Mouse (Mus musculus) testis, adult 2 months (tissue): Measurements from ENCODE around the gene Nfkbie. TPM values are rescaled to one million over a fixed set of nuclear protein-coding genes. Genes with fewer than 3 reads are reported as not detected.

ENCODE experiments used
- H3K27ac ChIP-seq: fragments of 200-500 bp; 2 replicates; pipeline ENCODE4 v1.5.1; 2012; ENCODE audit warnings: low read depth, low read length; ENCODE audit not compliant: control insufficient read depth, insufficient read depth
- H3K27me3 ChIP-seq: fragments of 200-500 bp; 2 replicates; pipeline ENCODE4 v1.6.1; 2012; ENCODE audit warnings: mild to moderate bottlenecking, low read length, moderate library complexity; ENCODE audit not compliant: control insufficient read depth, insufficient read depth
- H3K36me3 ChIP-seq: fragments of 200-500 bp; 2 replicates; pipeline ENCODE4 v1.6.1; 2012; ENCODE audit warnings: mild to moderate bottlenecking, low read length; ENCODE audit not compliant: control insufficient read depth, insufficient read depth
- H3K4me1 ChIP-seq: fragments of 200-500 bp; 2 replicates; pipeline ENCODE4 v1.6.1; 2012; ENCODE audit warnings: low read length; ENCODE audit not compliant: control insufficient read depth, insufficient read depth
- H3K4me3 ChIP-seq: fragments of 200-500 bp; 2 replicates; pipeline ENCODE4 v1.5.1; 2012; ENCODE audit warnings: low read depth, mild to moderate bottlenecking, low read length, moderate library complexity, mixed read lengths; ENCODE audit not compliant: control insufficient read depth
- CTCF ChIP-seq: fragments of 200-500 bp; IDR thresholded peaks from 2 replicates; pipeline ENCODE4 v1.5.1; 2012; ENCODE audit warnings: low read depth, mild to moderate bottlenecking, inconsistent platforms, low read length, moderate library complexity; ENCODE audit not compliant: control insufficient read depth, insufficient read depth, insufficient replicate concordance
- POLR2A ChIP-seq: fragments of 200-500 bp; IDR thresholded peaks from 2 replicates; pipeline ENCODE4 v1.6.1; 2012; ENCODE audit warnings: low read depth, mild to moderate bottlenecking, inconsistent platforms, low read length, moderate library complexity; ENCODE audit not compliant: control insufficient read depth
- polyA plus RNA-seq: library from polyadenylated mRNA; depleted of rRNA; stranded (reverse); fragments of >200 nt; gene quantifications from 2 replicates; pipeline ENCODE4 v1.2.3, GENCODE M21; 2012; rRNA removed

The Nfkbie gene
- polyA plus RNA-seq, 1 experiment = 0.83 TPM

- no peaks in the 10 kb centered on the region for H3K27me3 ChIP-seq
- H3K27ac ChIP-seq = 0 out of 2 replicates have a peak within 1 kb of the TSS, but pooled peaks have one; percentile 35
- peaks cover 14% of the 10 kb centered on the region for H3K4me1 ChIP-seq
- TF ChIP-seq CTCF = no peak
- TF ChIP-seq POLR2A = no peak
- H3K36me3 ChIP-seq = no peaks in the 10 kb centered on the region
- peak within 1 kb of the TSS; percentile 17 for H3K4me3 ChIP-seq
These were observed 46.4 kb downstream of the Nfkbie start, which contains the start of gene Mymx for GRCm38 (mm10) chr17:45601877-45602304. TSS of gene Mymx (minus strand) at chr17:45602102.

DNA sequence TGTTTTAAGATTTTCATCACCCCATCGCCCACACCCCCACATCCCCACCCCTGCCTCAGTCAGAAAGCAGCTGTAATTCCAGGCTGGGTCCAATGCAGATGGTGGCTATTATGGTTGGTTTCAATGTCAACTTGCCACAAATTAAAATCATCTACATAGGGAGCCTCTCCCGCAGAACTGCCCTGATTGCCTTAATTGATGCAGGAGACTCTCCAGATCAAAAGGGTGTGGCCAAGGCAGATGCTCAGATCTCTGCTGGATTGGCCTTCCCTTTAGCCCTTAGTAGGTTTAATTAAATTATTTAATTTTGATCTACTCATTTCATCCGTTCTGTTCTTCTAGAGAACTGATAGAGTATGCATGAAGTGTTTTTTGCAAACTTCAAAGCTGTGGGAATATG lies 47.5 kb downstream of the Nfkbie start:
- no peaks in the 10 kb centered on the region for H3K36me3 ChIP-seq
- peaks cover 11% of the 10 kb centered on the region for H3K4me1 ChIP-seq
- H3K27me3 ChIP-seq = no peaks in the 10 kb centered on the region
- no peak overlapping the region for H3K27ac ChIP-seq
- no peak for TF ChIP-seq POLR2A
- no peak for TF ChIP-seq CTCF
- H3K4me3 ChIP-seq = no peak overlapping the region

- no peaks in the 10 kb centered on the region for H3K36me3 ChIP-seq
- no peak for TF ChIP-seq CTCF
- no peak for TF ChIP-seq POLR2A
- H3K4me3 ChIP-seq = no peak overlapping the region
- H3K4me1 ChIP-seq = peaks cover 1% of the 10 kb centered on the region
- H3K27ac ChIP-seq = peak overlapping the region; percentile 72
- no peaks in the 10 kb centered on the region for H3K27me3 ChIP-seq
These were observed 51.7 kb downstream of the Nfkbie start for GRCm38 (mm10) chr17:45606992-45607879.

- H3K4me1 ChIP-seq = no peaks in the 10 kb centered on the region
- no peak overlapping the region for H3K4me3 ChIP-seq
- TF ChIP-seq POLR2A = no peak
- no peaks in the 10 kb centered on the region for H3K27me3 ChIP-seq
- no peak overlapping the region for H3K27ac ChIP-seq
- H3K36me3 ChIP-seq = no peaks in the 10 kb centered on the region
These were observed 52.9 kb downstream of the Nfkbie start for GRCm38 (mm10) chr17:45608396-45608795.

- Histone ChIP-seq H3K27ac (peak overlapping the region; percentile 58; the same call in 1 of the 2 replicates), H3K4me1 (no peaks in the 10 kb centered on the region)
- TF ChIP-seq CTCF (no peak), POLR2A (no peak)
These were observed 54.8 kb downstream of the Nfkbie start for GRCm38 (mm10) chr17:45610144-45610866.

GRCm38 (mm10) chr17:45612008-45612407 lies 56.5 kb downstream of the Nfkbie start:
- no peaks in the 10 kb centered on the region for H3K27me3 ChIP-seq
- TF ChIP-seq CTCF = no peak
- TF ChIP-seq POLR2A = no peak
- H3K36me3 ChIP-seq = no peaks in the 10 kb centered on the region

More at GRCm38 (mm10) chr17:45610144-45610866, 54.8 kb downstream of the Nfkbie start:
- Histone ChIP-seq H3K36me3 (no peaks in the 10 kb centered on the region), H3K4me3 (no peak overlapping the region), H3K27me3 (no peaks in the 10 kb centered on the region)

More at GRCm38 (mm10) chr17:45612008-45612407, 56.5 kb downstream of the Nfkbie start:
- Histone ChIP-seq H3K4me1 (no peaks in the 10 kb centered on the region), H3K4me3 (no peak overlapping the region), H3K27ac (no peak overlapping the region)

Other genes starting within 250 kb of the Nfkbie start
- gene Cdc5l, start 122.0 kb upstream of the Nfkbie start, polyA plus RNA-seq = 9.3 and 9.8 TPM in 2 replicates
- 22.7 and 23.3 TPM in 2 replicates for gene Spats1, start 80.3 kb upstream of the Nfkbie start, polyA plus RNA-seq
- 19.3 and 23.4 TPM in 2 replicates for gene Aars2, start 48.9 kb upstream of the Nfkbie start, polyA plus RNA-seq
- gene Tcte1, start 32.3 kb upstream of the Nfkbie start, polyA plus RNA-seq = 261 and 281 TPM in 2 replicates
- gene Tmem151b, start 6.0 kb upstream of the Nfkbie start, polyA plus RNA-seq = 0.35 and 0.37 TPM in 2 replicates
- gene Slc35b2, start 8.2 kb downstream of the Nfkbie start, polyA plus RNA-seq = 26.6 and 35.6 TPM in 2 replicates
- gene Hsp90ab1, start 17.6 kb downstream of the Nfkbie start, polyA plus RNA-seq = 99.1 and 109 TPM in 2 replicates
- 138 and 143 TPM in 2 replicates for gene Slc29a1, start 43.9 kb downstream of the Nfkbie start, polyA plus RNA-seq
- gene Mymx, start 46.4 kb downstream of the Nfkbie start, polyA plus RNA-seq = 3.4 and 4.4 TPM in 2 replicates
- gene Capn11, start 103.6 kb downstream of the Nfkbie start, polyA plus RNA-seq = 28.2 and 28.4 TPM in 2 replicates
- 15.4 and 18.8 TPM in 2 replicates for gene Mrpl14, start 130.6 kb downstream of the Nfkbie start, polyA plus RNA-seq
- gene Tmem63b, start 131.2 kb downstream of the Nfkbie start, polyA plus RNA-seq = 5.4 and 6.4 TPM in 2 replicates
- gene 1600014C23Rik, start 178.1 kb downstream of the Nfkbie start, polyA plus RNA-seq = 0.36 and 0.79 TPM in 2 replicates